Mouse (Mus musculus): Measurements from ENCODE around the gene Rin3. TPM values are rescaled to one million over a fixed set of nuclear protein-coding genes. Genes with fewer than 3 reads are reported as not detected.

Rin3 gene
- polyA plus RNA-seq, 1 experiment, result 25.4 TPM

- no peak overlapping the region for H3K4me3 ChIP-seq (ENCODE audit: control insufficient read depth, insufficient read depth, low read length)
- H3K4me1 ChIP-seq (replicated peaks; ENCODE audit: control insufficient read depth, insufficient read depth, low read length), result no peaks in the 10 kb centered on the region
- H3K27ac ChIP-seq (ENCODE audit: control insufficient read depth, insufficient read depth, low read length), result no peak overlapping the region
- H3K36me3 ChIP-seq (ENCODE audit: control insufficient read depth, insufficient read depth, low read length), result no peaks in the 10 kb centered on the region
- TF ChIP-seq CTCF (IDR thresholded peaks at IDR 0.05; ENCODE audit: borderline replicate concordance, control insufficient read depth, extremely low read depth, insufficient read depth, low read length, poor library complexity), result no peak
- no peak for TF ChIP-seq POLR2A (IDR thresholded peaks at IDR 0.05; ENCODE audit: control insufficient read depth, extremely low read depth, insufficient read depth, low read length, poor library complexity)
- 86% methylated on average over 8 of the region's 8 CpGs for WGBS
- DNase-seq, result no peak
- no peaks in the 10 kb centered on the region for H3K27me3 ChIP-seq (ENCODE audit: control insufficient read depth, insufficient read depth, low read length)
These were observed 20.9 kb upstream of the Rin3 start for GRCm38 (mm10) chr12:102261933-102262396.

- Histone ChIP-seq H3K27me3 (ENCODE audit: control insufficient read depth, insufficient read depth, low read length) (no peaks in the 10 kb centered on the region), H3K4me3 (ENCODE audit: control insufficient read depth, insufficient read depth, low read length) (no peak overlapping the region), H3K36me3 (ENCODE audit: control insufficient read depth, insufficient read depth, low read length) (no peaks in the 10 kb centered on the region), H3K4me1 (replicated peaks; ENCODE audit: control insufficient read depth, insufficient read depth, low read length) (no peaks in the 10 kb centered on the region), H3K27ac (ENCODE audit: control insufficient read depth, insufficient read depth, low read length) (no peak overlapping the region)
- WGBS, result 95% methylated on average over 2 of the region's 2 CpGs
- TF ChIP-seq POLR2A (IDR thresholded peaks at IDR 0.05; ENCODE audit: control insufficient read depth, extremely low read depth, insufficient read depth, low read length, poor library complexity) (no peak), CTCF (IDR thresholded peaks at IDR 0.05; ENCODE audit: borderline replicate concordance, control insufficient read depth, extremely low read depth, insufficient read depth, low read length, poor library complexity) (no peak)
- DNase-seq, result no peak
These were observed 20.0 kb upstream of the Rin3 start for GRCm38 (mm10) chr12:102262809-102263208.

GRCm38 (mm10) chr12:102263249-102263648 lies 19.6 kb upstream of the Rin3 start:
- DNase-seq, result no peak
- no peaks in the 10 kb centered on the region for H3K36me3 ChIP-seq (ENCODE audit: control insufficient read depth, insufficient read depth, low read length)
- H3K4me1 ChIP-seq (replicated peaks; ENCODE audit: control insufficient read depth, insufficient read depth, low read length), result no peaks in the 10 kb centered on the region
- H3K27me3 ChIP-seq (ENCODE audit: control insufficient read depth, insufficient read depth, low read length), result no peaks in the 10 kb centered on the region
- H3K27ac ChIP-seq (ENCODE audit: control insufficient read depth, insufficient read depth, low read length), result no peak overlapping the region
- H3K4me3 ChIP-seq (ENCODE audit: control insufficient read depth, insufficient read depth, low read length), result no peak overlapping the region
- no peak for TF ChIP-seq POLR2A (IDR thresholded peaks at IDR 0.05; ENCODE audit: control insufficient read depth, extremely low read depth, insufficient read depth, low read length, poor library complexity)
- TF ChIP-seq CTCF (IDR thresholded peaks at IDR 0.05; ENCODE audit: borderline replicate concordance, control insufficient read depth, extremely low read depth, insufficient read depth, low read length, poor library complexity), result no peak

GRCm38 (mm10) chr12:102266433-102266832 lies 16.4 kb upstream of the Rin3 start:
- no peak overlapping the region for H3K27ac ChIP-seq (ENCODE audit: control insufficient read depth, insufficient read depth, low read length)
- no peaks in the 10 kb centered on the region for H3K27me3 ChIP-seq (ENCODE audit: control insufficient read depth, insufficient read depth, low read length)
- H3K36me3 ChIP-seq (ENCODE audit: control insufficient read depth, insufficient read depth, low read length), result no peaks in the 10 kb centered on the region
- 95% methylated on average over 8 of the region's 8 CpGs for WGBS
- no peak overlapping the region for H3K4me3 ChIP-seq (ENCODE audit: control insufficient read depth, insufficient read depth, low read length)
- no peaks in the 10 kb centered on the region for H3K4me1 ChIP-seq (replicated peaks; ENCODE audit: control insufficient read depth, insufficient read depth, low read length)
- TF ChIP-seq CTCF (IDR thresholded peaks at IDR 0.05; ENCODE audit: borderline replicate concordance, control insufficient read depth, extremely low read depth, insufficient read depth, low read length, poor library complexity) (no peak), POLR2A (IDR thresholded peaks at IDR 0.05; ENCODE audit: control insufficient read depth, extremely low read depth, insufficient read depth, low read length, poor library complexity) (no peak)
- no peak for DNase-seq

GRCm38 (mm10) chr12:102269144-102269543 lies 13.7 kb upstream of the Rin3 start:
- H3K27me3 ChIP-seq (ENCODE audit: control insufficient read depth, insufficient read depth, low read length), result no peaks in the 10 kb centered on the region
- no peaks in the 10 kb centered on the region for H3K4me1 ChIP-seq (replicated peaks; ENCODE audit: control insufficient read depth, insufficient read depth, low read length)
- no peak overlapping the region for H3K4me3 ChIP-seq (ENCODE audit: control insufficient read depth, insufficient read depth, low read length)
- TF ChIP-seq CTCF (IDR thresholded peaks at IDR 0.05; ENCODE audit: borderline replicate concordance, control insufficient read depth, extremely low read depth, insufficient read depth, low read length, poor library complexity) (no peak), POLR2A (IDR thresholded peaks at IDR 0.05; ENCODE audit: control insufficient read depth, extremely low read depth, insufficient read depth, low read length, poor library complexity) (no peak)
- WGBS, result 97% methylated on average over 2 of the region's 2 CpGs
- DNase-seq, result no peak
- no peaks in the 10 kb centered on the region for H3K36me3 ChIP-seq (ENCODE audit: control insufficient read depth, insufficient read depth, low read length)
- no peak overlapping the region for H3K27ac ChIP-seq (ENCODE audit: control insufficient read depth, insufficient read depth, low read length)

GRCm38 (mm10) chr12:102270776-102271405 lies 12.0 kb upstream of the Rin3 start:
- 81% methylated on average over 6 of the region's 6 CpGs for WGBS
- Histone ChIP-seq H3K4me1 (replicated peaks; ENCODE audit: control insufficient read depth, insufficient read depth, low read length) (no peaks in the 10 kb centered on the region), H3K27me3 (ENCODE audit: control insufficient read depth, insufficient read depth, low read length) (no peaks in the 10 kb centered on the region), H3K27ac (ENCODE audit: control insufficient read depth, insufficient read depth, low read length) (no peak overlapping the region), H3K4me3 (ENCODE audit: control insufficient read depth, insufficient read depth, low read length) (no peak overlapping the region), H3K36me3 (ENCODE audit: control insufficient read depth, insufficient read depth, low read length) (no peaks in the 10 kb centered on the region)
- TF ChIP-seq POLR2A (IDR thresholded peaks at IDR 0.05; ENCODE audit: control insufficient read depth, extremely low read depth, insufficient read depth, low read length, poor library complexity) (no peak), CTCF (IDR thresholded peaks at IDR 0.05; ENCODE audit: borderline replicate concordance, control insufficient read depth, extremely low read depth, insufficient read depth, low read length, poor library complexity) (no peak)
- no peak for DNase-seq

- H3K36me3 ChIP-seq (ENCODE audit: control insufficient read depth, insufficient read depth, low read length), result no peaks in the 10 kb centered on the region
- H3K4me3 ChIP-seq (ENCODE audit: control insufficient read depth, insufficient read depth, low read length), result no peak overlapping the region
- H3K4me1 ChIP-seq (replicated peaks; ENCODE audit: control insufficient read depth, insufficient read depth, low read length), result no peaks in the 10 kb centered on the region
- TF ChIP-seq POLR2A (IDR thresholded peaks at IDR 0.05; ENCODE audit: control insufficient read depth, extremely low read depth, insufficient read depth, low read length, poor library complexity) (no peak), CTCF (IDR thresholded peaks at IDR 0.05; ENCODE audit: borderline replicate concordance, control insufficient read depth, extremely low read depth, insufficient read depth, low read length, poor library complexity) (no peak)
- no peak for DNase-seq
- H3K27ac ChIP-seq (ENCODE audit: control insufficient read depth, insufficient read depth, low read length), result no peak overlapping the region
- WGBS, result 87% methylated on average over 4 of the region's 4 CpGs
- H3K27me3 ChIP-seq (ENCODE audit: control insufficient read depth, insufficient read depth, low read length), result no peaks in the 10 kb centered on the region
These were observed 11.4 kb upstream of the Rin3 start for GRCm38 (mm10) chr12:102271447-102271846.
